Mouse (Mus musculus) megakaryocyte, adult 5-6 weeks (primary cell): ENCODE measurements around the gene Gm10382. TPM values are rescaled to one million over a fixed set of nuclear protein-coding genes. Genes with fewer than 3 reads are reported as not detected.

Experiments used
- ATAC-seq: 2 replicates; pipeline ENCODE4 v1.8.0; 2016; ENCODE audit warnings: mild to moderate bottlenecking, inconsistent platforms; ENCODE audit not compliant: poor library complexity, severe bottlenecking
- total RNA-seq, 2 experiments: library from RNA; stranded (forward) in 1 of 2; stranded (reverse) in 1 of 2; fragments of 153-499, 151-499 nt in 1 of 2; fragments of 221-1000, 200-1000 nt in 1 of 2; gene quantifications; 2 replicates each; pipeline versions ENCODE4 v1.2.3 to v1.2.4; 2015 to 2017

Gm10382 gene
- not detected in 2 replicates for total RNA-seq (2015)
- 0.11 TPM in 1 of 2 replicates, not detected in the other for total RNA-seq (2017)

GRCm38 (mm10) chr5:125389131-125389578 lies at the start of gene Gm10382:
Gene Gm10382, plus strand, starts transcription at chr5:125389322.
- peak; percentile 47 for ATAC-seq

- no peak for ATAC-seq
Observed at GRCm38 (mm10) chr5:125339851-125340531, 49.1 kb upstream of the Gm10382 start.

GRCm38 (mm10) chr5:125340547-125341262 lies 48.4 kb upstream of the Gm10382 start, which contains the start of gene Scarb1:
Gene Scarb1, minus strand, starts transcription at chr5:125341094.
- ATAC-seq: peak; percentile 70

- no peak for ATAC-seq
Observed at GRCm38 (mm10) chr5:125341459-125342090, 47.5 kb upstream of the Gm10382 start.

- no peak for ATAC-seq
Observed at GRCm38 (mm10) chr5:125344296-125344695, 44.8 kb upstream of the Gm10382 start.

- ATAC-seq: no peak
Observed at GRCm38 (mm10) chr5:125348067-125348466, 41.1 kb upstream of the Gm10382 start.

- ATAC-seq: peak; percentile 76
Observed at GRCm38 (mm10) chr5:125348487-125348886, 40.6 kb upstream of the Gm10382 start.

- ATAC-seq: no peak
Observed at GRCm38 (mm10) chr5:125349391-125349790, 39.7 kb upstream of the Gm10382 start.

GRCm38 (mm10) chr5:125351057-125351456 lies 38.1 kb upstream of the Gm10382 start:
- no peak for ATAC-seq

- peak; percentile 64 for ATAC-seq
Observed at GRCm38 (mm10) chr5:125351939-125352338, 37.2 kb upstream of the Gm10382 start.

GRCm38 (mm10) chr5:125352781-125353294 lies 36.3 kb upstream of the Gm10382 start:
- no peak for ATAC-seq

GRCm38 (mm10) chr5:125354885-125355492 lies 34.1 kb upstream of the Gm10382 start:
- ATAC-seq: no peak

GRCm38 (mm10) chr5:125355650-125356049 lies 33.5 kb upstream of the Gm10382 start:
- ATAC-seq: no peak

- ATAC-seq: no peak
Observed at GRCm38 (mm10) chr5:125357543-125358269, 31.4 kb upstream of the Gm10382 start.

- ATAC-seq: peak; percentile 98
Observed at GRCm38 (mm10) chr5:125358270-125358608, 30.9 kb upstream of the Gm10382 start.

GRCm38 (mm10) chr5:125360566-125360965 lies 28.6 kb upstream of the Gm10382 start:
- ATAC-seq: no peak

- ATAC-seq: no peak
Observed at GRCm38 (mm10) chr5:125360981-125361510, 28.1 kb upstream of the Gm10382 start.

- no peak for ATAC-seq
Observed at GRCm38 (mm10) chr5:125363894-125364293, 25.2 kb upstream of the Gm10382 start.

GRCm38 (mm10) chr5:125364851-125365429 lies 24.2 kb upstream of the Gm10382 start:
- no peak for ATAC-seq

GRCm38 (mm10) chr5:125368156-125368555 lies 21.0 kb upstream of the Gm10382 start:
- ATAC-seq: peak; percentile 51; the same call in 1 of the 2 replicates
